Mouse (Mus musculus) megakaryocyte, embryonic 14.5 days (primary cell): ENCODE measurements around the gene Syn1. TPM values are rescaled to one million over a fixed set of nuclear protein-coding genes. Genes with fewer than 3 reads are reported as not detected.
A peak's percentile ranks its signal among the peaks of the same experiment; 100 is the strongest.

Experiments used
- H3K27me3 ChIP-seq: replicated peaks from 2 replicates; pipeline ENCODE3; 2012; ENCODE audit warnings: inconsistent platforms
- H3K36me3 ChIP-seq: replicated peaks from 2 replicates; pipeline ENCODE3; 2012; ENCODE audit warnings: low read length, inconsistent platforms, mixed read lengths
- H3K4me1 ChIP-seq: 2 replicates; pipeline ENCODE4 v1.6.1; 2012; ENCODE audit warnings: inconsistent platforms
- H3K4me3 ChIP-seq: replicated peaks from 2 replicates; pipeline ENCODE3; 2012; ENCODE audit warnings: moderate library complexity, mild to moderate bottlenecking, inconsistent platforms
- H3K9me3 ChIP-seq: 2 replicates; pipeline ENCODE4 v1.6.1; 2012; ENCODE audit warnings: inconsistent platforms
- FLI1 ChIP-seq: IDR thresholded peaks from 2 replicates; pipeline ENCODE4 v1.6.1; 2012; ENCODE audit warnings: low read length, inconsistent platforms, mixed read lengths
- GATA1 ChIP-seq: IDR thresholded peaks from 3 replicates; pipeline ENCODE4 v1.6.1; 2012; ENCODE audit warnings: mixed read lengths, low read length, inconsistent platforms, borderline replicate concordance
- polyA plus RNA-seq: library from polyadenylated mRNA; stranded (reverse); fragments of >175 nt; gene quantifications from 2 replicates; pipeline ENCODE4 v1.2.3, GENCODE M21; 2012; ENCODE audit warnings: low replicate concordance; ENCODE audit not compliant: insufficient read depth

Gene Syn1
- polyA plus RNA-seq, 1 experiment: 1.8 TPM

GRCm38 (mm10) chrX:20863161-20864101, 57.4 kb downstream of the Syn1 start:
- Histone ChIP-seq H3K9me3 (no peaks in the 10 kb centered on the region), H3K4me3 (peak overlapping the region; percentile 33)
- no peak for TF ChIP-seq GATA1
- no peak for TF ChIP-seq FLI1

GRCm38 (mm10) chrX:20862105-20863065, 58.4 kb downstream of the Syn1 start:
- TF ChIP-seq FLI1 (no peak), GATA1 (no peak)

More at GRCm38 (mm10) chrX:20863161-20864101, 57.4 kb downstream of the Syn1 start:
- peaks cover 7% of the 10 kb centered on the region for H3K27me3 ChIP-seq
- peaks cover 23% of the 10 kb centered on the region for H3K36me3 ChIP-seq
- H3K4me1 ChIP-seq: peaks cover 38% of the 10 kb centered on the region

GRCm38 (mm10) chrX:20861453-20862104, 59.2 kb downstream of the Syn1 start:
- TF ChIP-seq GATA1: no peak
- no peak for TF ChIP-seq FLI1
- peaks cover 42% of the 10 kb centered on the region for H3K36me3 ChIP-seq
- H3K4me3 ChIP-seq: no peak overlapping the region
- peaks cover 33% of the 10 kb centered on the region for H3K4me1 ChIP-seq
- H3K27me3 ChIP-seq: peaks cover 3% of the 10 kb centered on the region
- no peaks in the 10 kb centered on the region for H3K9me3 ChIP-seq

More at GRCm38 (mm10) chrX:20862105-20863065, 58.4 kb downstream of the Syn1 start:
- Histone ChIP-seq H3K9me3 (no peaks in the 10 kb centered on the region), H3K36me3 (peaks cover 34% of the 10 kb centered on the region), H3K27me3 (peaks cover 7% of the 10 kb centered on the region), H3K4me3 (no peak overlapping the region), H3K4me1 (peaks cover 36% of the 10 kb centered on the region)

DNA sequence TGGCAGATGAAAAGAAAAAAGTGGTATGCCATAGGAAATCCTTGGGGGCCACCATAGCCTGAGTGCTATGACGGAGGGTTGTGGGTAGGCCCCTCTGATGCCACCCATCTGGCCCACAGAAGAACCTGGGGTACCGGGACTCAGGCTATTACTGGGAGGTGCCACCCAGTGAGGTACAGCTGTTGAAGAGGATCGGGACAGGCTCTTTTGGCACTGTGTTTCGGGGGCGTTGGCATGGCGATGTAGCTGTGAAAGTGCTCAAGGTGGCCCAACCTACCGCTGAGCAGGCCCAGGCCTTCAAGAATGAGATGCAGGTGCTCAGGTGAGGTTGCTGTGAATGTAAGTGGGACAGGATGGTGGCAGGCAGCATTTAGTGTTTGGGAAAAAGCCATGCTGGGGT, 67.0 kb downstream of the Syn1 start:
- Histone ChIP-seq H3K4me1 (peaks cover 21% of the 10 kb centered on the region), H3K36me3 (peaks cover 84% of the 10 kb centered on the region), H3K9me3 (no peaks in the 10 kb centered on the region)

GRCm38 (mm10) chrX:20848256-20848984, 72.4 kb downstream of the Syn1 start:
- H3K36me3 ChIP-seq: peaks cover 35% of the 10 kb centered on the region
- TF ChIP-seq GATA1 (no peak), FLI1 (no peak)
- 0 out of 2 replicates have a peak, but pooled peaks cover 3% of the 10 kb centered on the region for H3K9me3 ChIP-seq
- H3K4me3 ChIP-seq: peak overlapping the region; percentile 93
- peaks cover 2% of the 10 kb centered on the region for H3K27me3 ChIP-seq
- peaks cover 21% of the 10 kb centered on the region for H3K4me1 ChIP-seq

More for the DNA sequence above, 67.0 kb downstream of the Syn1 start:
- Histone ChIP-seq H3K4me3 (no peak overlapping the region), H3K27me3 (peaks cover 1% of the 10 kb centered on the region)
- TF ChIP-seq GATA1: no peak
- TF ChIP-seq FLI1: no peak

GRCm38 (mm10) chrX:20847816-20848215, 73.0 kb downstream of the Syn1 start:
- Histone ChIP-seq H3K27me3 (peaks cover 6% of the 10 kb centered on the region), H3K9me3 (0 out of 2 replicates have a peak, but pooled peaks cover 3% of the 10 kb centered on the region), H3K4me1 (peaks cover 21% of the 10 kb centered on the region), H3K36me3 (peaks cover 29% of the 10 kb centered on the region), H3K4me3 (peak overlapping the region; percentile 93)
- TF ChIP-seq GATA1: no peak

DNA sequence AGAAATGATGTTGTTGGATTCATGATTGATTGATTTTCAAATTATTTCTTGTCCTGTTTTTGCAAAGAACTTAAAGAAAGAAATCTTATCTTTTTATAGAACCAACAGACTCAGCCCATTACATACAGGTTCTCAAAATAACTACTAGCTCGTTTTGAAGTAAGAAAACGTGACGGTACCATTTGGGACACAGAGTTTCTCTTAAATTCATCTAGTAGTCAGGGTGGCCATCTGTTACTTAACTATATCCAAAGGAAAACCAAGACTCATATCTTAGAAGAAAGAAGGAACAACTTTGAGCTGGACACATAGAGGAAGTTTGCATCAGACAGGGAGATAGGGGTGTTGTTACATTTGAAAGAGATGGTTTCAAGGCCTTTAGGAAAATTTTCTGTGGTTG, 73.6 kb downstream of the Syn1 start:
- peaks cover 26% of the 10 kb centered on the region for H3K36me3 ChIP-seq
- no peak overlapping the region for H3K4me3 ChIP-seq
- peaks cover 21% of the 10 kb centered on the region for H3K4me1 ChIP-seq
- TF ChIP-seq FLI1 (no peak), GATA1 (no peak)
- H3K9me3 ChIP-seq: 0 out of 2 replicates have a peak, but pooled peaks cover 3% of the 10 kb centered on the region
- peaks cover 6% of the 10 kb centered on the region for H3K27me3 ChIP-seq

GRCm38 (mm10) chrX:20828934-20829333, 91.9 kb downstream of the Syn1 start:
- Histone ChIP-seq H3K4me1 (no peaks in the 10 kb centered on the region), H3K9me3 (no peaks in the 10 kb centered on the region), H3K4me3 (peak overlapping the region; percentile 77), H3K27me3 (no peaks in the 10 kb centered on the region), H3K36me3 (no peaks in the 10 kb centered on the region)
- TF ChIP-seq FLI1 (no peak), GATA1 (no peak)
